Mouse (Mus musculus) layer of hippocampus, postnatal 36 days (tissue): Measurements from ENCODE around the gene Zc3h12d. TPM values are rescaled to one million over a fixed set of nuclear protein-coding genes. Genes with fewer than 3 reads are reported as not detected.

Experiments used
- DNase-seq, 2 experiments: peaks; one replicate each; pipeline ENCODE4 v3.0.0; 2022
- total RNA-seq, 2 experiments: library from RNA; stranded (reverse); gene quantifications; 2 replicates each; pipeline ENCODE4 v1.2.3; 2021

Gene Zc3h12d
- under 1 TPM; 0.13 to 0.17 TPM for total RNA-seq

- no peak for DNase-seq
Observed at GRCm38 (mm10) chr10:7832171-7832676, at the start of gene Zc3h12d. Zc3h12d (plus strand) TSS chr10:7832470.

GRCm38 (mm10) chr10:7787319-7787718 is 45.0 kb upstream of the Zc3h12d start:
- no peak for DNase-seq

GRCm38 (mm10) chr10:7792254-7792750 is 40.0 kb upstream of the Zc3h12d start:
- DNase-seq, result no peak

- peak; percentile 90 to 91 for DNase-seq
Observed at GRCm38 (mm10) chr10:7792751-7793385, 39.4 kb upstream of the Zc3h12d start, which contains the start of the genes Ginm1 and Ppil4. Ginm1 (minus strand) TSS chr10:7792824. Ppil4 (plus strand) TSS chr10:7792891.

- no peak for DNase-seq
Observed at GRCm38 (mm10) chr10:7801258-7801657, 31.0 kb upstream of the Zc3h12d start.

GRCm38 (mm10) chr10:7802519-7803140 is 29.6 kb upstream of the Zc3h12d start:
- no peak for DNase-seq

GRCm38 (mm10) chr10:7809937-7810336 is 22.3 kb upstream of the Zc3h12d start:
- peak in 1 of 2 experiments; percentile 19 for DNase-seq

GRCm38 (mm10) chr10:7816476-7816875 is 15.8 kb upstream of the Zc3h12d start:
- no peak for DNase-seq

GRCm38 (mm10) chr10:7818676-7819075 is 13.6 kb upstream of the Zc3h12d start:
- DNase-seq, result no peak

- DNase-seq, result no peak
Observed at GRCm38 (mm10) chr10:7819156-7819555, 13.1 kb upstream of the Zc3h12d start.

GRCm38 (mm10) chr10:7819603-7820002 is 12.7 kb upstream of the Zc3h12d start:
- DNase-seq, result no peak

- no peak for DNase-seq
Observed at GRCm38 (mm10) chr10:7820171-7820570, 12.1 kb upstream of the Zc3h12d start.

GRCm38 (mm10) chr10:7821981-7822380 is 10.3 kb upstream of the Zc3h12d start:
- DNase-seq, result no peak

GRCm38 (mm10) chr10:7824663-7825280 is 7.5 kb upstream of the Zc3h12d start:
- no peak for DNase-seq

- DNase-seq, result no peak
Observed at GRCm38 (mm10) chr10:7825281-7825665, 7.0 kb upstream of the Zc3h12d start.

GRCm38 (mm10) chr10:7826106-7826505 is 6.2 kb upstream of the Zc3h12d start:
- DNase-seq, result no peak

GRCm38 (mm10) chr10:7833377-7834165 is 1.3 kb downstream of the Zc3h12d start:
- DNase-seq, result no peak

- no peak for DNase-seq
Observed at GRCm38 (mm10) chr10:7834671-7835225, 2.5 kb downstream of the Zc3h12d start.

- no peak for DNase-seq
Observed at GRCm38 (mm10) chr10:7836902-7837301, 4.6 kb downstream of the Zc3h12d start.

- DNase-seq, result no peak
Observed at GRCm38 (mm10) chr10:7837446-7837845, 5.2 kb downstream of the Zc3h12d start.

- no peak for DNase-seq
Observed at GRCm38 (mm10) chr10:7838036-7838435, 5.8 kb downstream of the Zc3h12d start.

GRCm38 (mm10) chr10:7838874-7839421 is 6.7 kb downstream of the Zc3h12d start:
- DNase-seq, result no peak
